9 mouse cellular contexts compared by ENCODE assay signal in genomic region chr8:92674244-92675128, GRCm38 (mm10). TPM values are rescaled to one million over a fixed set of nuclear protein-coding genes. Genes with fewer than 3 reads are reported as not detected.
DNase-seq lines count a peak whose midpoint lies in the region; ATAC-seq and TF ChIP-seq lines count a peak whose summit lies in the region.
"Had no signal": no experiment of that assay in that cellular context is flagged by ENCODE, and none has a peak within 500 bp of the region (broad histone marks: within the 10 kb centered on the region; RNA-seq: fewer than 3 reads in every experiment).

Irx6 (plus strand) TSS chr8:92674288.

- TF ChIP-seq POLR2A in thymus, adult 2 months (IDR thresholded peaks at IDR 0.05; ENCODE audit: control insufficient read depth, extremely low read depth, insufficient read depth, low read length, poor library complexity) = no peak

- under 1% methylated on average over 62 of the region's 62 CpGs for WGBS in heart, embryonic 11.5 days (ENCODE audit: insufficient replicate concordance)
- WGBS in hindbrain, embryonic 10.5 days = under 1% methylated on average over 59 of the region's 62 CpGs
- under 1% methylated on average over 59 of the region's 62 CpGs for WGBS in midbrain, embryonic 14.5 days
- WGBS in thymus, adult 2 months = 6% methylated on average over 62 of the region's 62 CpGs

- no peaks in the 10 kb centered on the region for H3K9me3 ChIP-seq in heart, embryonic 11.5 days (replicated peaks; ENCODE audit: control insufficient read depth, low read length)
- no peaks in the 10 kb centered on the region for H3K9me3 ChIP-seq in hindbrain, embryonic 10.5 days
- H3K9me3 ChIP-seq in midbrain, embryonic 14.5 days (ENCODE audit: control insufficient read depth, low read length) = no peaks in the 10 kb centered on the region

- no peak for ATAC-seq in heart, embryonic 11.5 days (replicated peaks; ENCODE audit: insufficient number of reproducible peaks, low FRiP score, low TSS enrichment)
- ATAC-seq in midbrain, embryonic 14.5 days (ENCODE audit: low FRiP score, low TSS enrichment) = peak; percentile 5; the same call in 1 of the 2 replicates

- H3K4me1 ChIP-seq in heart, embryonic 11.5 days (ENCODE audit: control insufficient read depth, insufficient read depth, low read length) = peaks cover 8% of the 10 kb centered on the region
- peaks cover 57% of the 10 kb centered on the region for H3K4me1 ChIP-seq in hindbrain, embryonic 10.5 days (replicated peaks)
- H3K4me1 ChIP-seq in midbrain, embryonic 14.5 days (ENCODE audit: control insufficient read depth, insufficient read depth, low read length) = peaks cover 34% of the 10 kb centered on the region
- H3K4me1 ChIP-seq in thymus, adult 2 months (replicated peaks; ENCODE audit: control insufficient read depth, insufficient read depth, low read length) = no peaks in the 10 kb centered on the region

- H3K4me3 ChIP-seq in heart, embryonic 11.5 days (ENCODE audit: low read depth, low read length) = peak within 1 kb of the TSS; percentile 39
- H3K4me3 ChIP-seq in hindbrain, embryonic 10.5 days = peak within 1 kb of the TSS; percentile 67
- H3K4me3 ChIP-seq in midbrain, embryonic 14.5 days (replicated peaks; ENCODE audit: low read depth, low read length) = peak within 1 kb of the TSS; percentile 42
- no peak within 1 kb of the TSS for H3K4me3 ChIP-seq in thymus, adult 2 months (ENCODE audit: control insufficient read depth, insufficient read depth, low read length)

- peak within 1 kb of the TSS; percentile 60 for H3K9ac ChIP-seq in heart, embryonic 11.5 days (ENCODE audit: low read depth, low read length)
- peak within 1 kb of the TSS; percentile 52 for H3K9ac ChIP-seq in midbrain, embryonic 14.5 days (replicated peaks; ENCODE audit: low read length)

- no peak for DNase-seq in heart, adult 8-10 months (ENCODE audit: low spot score)
- DNase-seq in embryo, embryonic 10 days (ENCODE audit: low spot score) = peak; percentile 41
- peak; percentile 60 for DNase-seq in hindbrain, embryonic 10.5 days (ENCODE audit: low spot score)
- peak; percentile 69 for DNase-seq in midbrain, embryonic 14.5 days
- no peak for DNase-seq in MN1 (ENCODE audit: low spot score)
- no peak for DNase-seq in thymus, adult 2 months
- no peak for DNase-seq in left cerebral cortex, postnatal 25 days (ENCODE audit: low spot score in 2 of 2)

- no peak for TF ChIP-seq CTCF in thymus, adult 2 months (IDR thresholded peaks at IDR 0.05; ENCODE audit: borderline replicate concordance, control insufficient read depth, extremely low read depth, insufficient read depth, low read length, poor library complexity)

- H3K4me2 ChIP-seq in heart, embryonic 11.5 days = peak within 1 kb of the TSS; percentile 90
- peak within 1 kb of the TSS; percentile 89 for H3K4me2 ChIP-seq in midbrain, embryonic 14.5 days (ENCODE audit: low read length)

- H3K27ac ChIP-seq in heart, embryonic 11.5 days (ENCODE audit: low read depth, low read length) = no peak within 1 kb of the TSS
- peak within 1 kb of the TSS; percentile 85 for H3K27ac ChIP-seq in hindbrain, embryonic 10.5 days
- H3K27ac ChIP-seq in midbrain, embryonic 14.5 days (replicated peaks; ENCODE audit: low read depth, low read length) = no peak within 1 kb of the TSS
- H3K27ac ChIP-seq in thymus, adult 2 months (ENCODE audit: control insufficient read depth, insufficient read depth, low read length) = no peak within 1 kb of the TSS

- H3K27me3 ChIP-seq in heart, embryonic 11.5 days (ENCODE audit: control insufficient read depth, insufficient read depth, low read length) = peaks cover 85% of the 10 kb centered on the region
- H3K27me3 ChIP-seq in hindbrain, embryonic 10.5 days (ENCODE audit: insufficient read depth, poor library complexity, severe bottlenecking) = peaks cover 100% of the 10 kb centered on the region
- H3K27me3 ChIP-seq in midbrain, embryonic 14.5 days (ENCODE audit: control insufficient read depth, insufficient read depth, low read length) = peaks cover 50% of the 10 kb centered on the region
- H3K27me3 ChIP-seq in thymus, adult 2 months (ENCODE audit: control insufficient read depth, insufficient read depth, low read length) = no peaks in the 10 kb centered on the region; the same call in 1 of the 2 replicates

- intact Hi-C loops in left cerebral cortex, postnatal 25 days (cut with DNase I) = no loop called here

- no peaks in the 10 kb centered on the region for H3K36me3 ChIP-seq in heart, embryonic 11.5 days (ENCODE audit: control insufficient read depth, insufficient read depth, low read length)
- H3K36me3 ChIP-seq in hindbrain, embryonic 10.5 days = 0 out of 2 replicates have a peak, but pooled peaks cover 3% of the 10 kb centered on the region
- no peaks in the 10 kb centered on the region for H3K36me3 ChIP-seq in midbrain, embryonic 14.5 days (ENCODE audit: control insufficient read depth, insufficient read depth, low read length)
- H3K36me3 ChIP-seq in thymus, adult 2 months (ENCODE audit: control insufficient read depth, insufficient read depth, low read length) = no peaks in the 10 kb centered on the region

RNA-seq across cellular contexts. Expression of gene Irx6, which starts in this region (rescaled TPM):
- polyA plus RNA-seq in heart, embryonic 11.5 days (2014; fragmentation: Nextera tagmentation; extraction: Ambion mirVana) = 3.8 and 4.3 TPM in 2 replicates
- total RNA-seq in heart, adult 8-10 months (2022) = not detected
- 0.90 and 0.99 TPM in 2 replicates for polyA plus RNA-seq in hindbrain, embryonic 10.5 days (2016; fragmentation: Nextera tagmentation; extraction: Ambion mirVana)
- polyA plus RNA-seq in midbrain, embryonic 14.5 days (2014; fragmentation: Nextera tagmentation; extraction: Ambion mirVana) = 4.2 and 6.4 TPM in 2 replicates
- polyA plus RNA-seq in thymus, adult 2 months (2012; rRNA removed) = 0.07 TPM in 1 of 2 replicates, not detected in the other
- total RNA-seq in left cerebral cortex, postnatal 25 days (2021) = under 1 TPM; 0.18 to 0.37 TPM
- total RNA-seq: common myeloid progenitor, adult 5-6 weeks had no signal

Comparison
In these comparisons a context has a peak if more than half of its experiments do, and no peak if none do; other contexts are left out.
1. Peak in DNase-seq, H3K4me3 ChIP-seq and H3K27ac ChIP-seq in hindbrain, embryonic 10.5 days; RNA of the gene not detected or under 1 TPM.
2. DNase-seq: peak in embryo, embryonic 10 days (single experiment) and midbrain, embryonic 14.5 days (single experiment); none in heart, adult 8-10 months (single experiment), MN1 (single experiment), thymus, adult 2 months (single experiment) and left cerebral cortex, postnatal 25 days (0 of 2).